Mouse (Mus musculus) midbrain, embryonic 14.5 days (tissue): Measurements from ENCODE around the gene Evi5. TPM values are rescaled to one million over a fixed set of nuclear protein-coding genes. Genes with fewer than 3 reads are reported as not detected.
"Not testable (repeated sequence)": the region's sequence is repeated elsewhere in the genome, so short reads cannot be mapped to it uniquely, and the experiment has no call there.

Source experiments
- ATAC-seq: fragments of 200-750 bp; cut with Nextera tagmentation; 2 replicates; pipeline ENCODE4 v1.8.0; 2017; ENCODE audit warnings: moderate number of reproducible peaks, moderate library complexity; ENCODE audit not compliant: low FRiP score, low TSS enrichment
- DNase-seq: peaks from one replicate; pipeline ENCODE4 v3.0.0-alpha.2; 2015
- H3K27ac ChIP-seq: fragments of 300-500 bp; sonication (generic); replicated peaks from 2 replicates; pipeline ENCODE4 v1.5.1; 2014; ENCODE audit warnings: mild to moderate bottlenecking, low read depth, low read length, moderate library complexity
- H3K27me3 ChIP-seq: fragments of 300-500 bp; sonication (generic); 2 replicates; pipeline ENCODE4 v1.6.1; 2014; ENCODE audit warnings: low read length, control low read depth, mixed read lengths; ENCODE audit not compliant: control insufficient read depth, insufficient read depth
- H3K36me3 ChIP-seq: fragments of 300-500 bp; sonication (generic); 2 replicates; pipeline ENCODE4 v1.6.1; 2014; ENCODE audit warnings: low read length, control low read depth; ENCODE audit not compliant: control insufficient read depth, insufficient read depth
- H3K4me1 ChIP-seq: fragments of 300-500 bp; sonication (generic); 2 replicates; pipeline ENCODE4 v1.6.1; 2014; ENCODE audit warnings: mild to moderate bottlenecking, antibody characterized with exemption, low read length, control low read depth; ENCODE audit not compliant: control insufficient read depth, insufficient read depth
- H3K4me2 ChIP-seq: fragments of 300-500 bp; sonication (generic); 2 replicates; pipeline ENCODE4 v1.6.1; 2014; ENCODE audit warnings: mild to moderate bottlenecking, low read length, moderate library complexity
- H3K4me3 ChIP-seq: fragments of 300-500 bp; sonication (generic); replicated peaks from 2 replicates; pipeline ENCODE4 v1.5.1; 2014; ENCODE audit warnings: low read depth, low read length
- H3K9ac ChIP-seq: fragments of 300-500 bp; sonication (generic); replicated peaks from 2 replicates; pipeline ENCODE4 v1.6.1; 2014; ENCODE audit warnings: mild to moderate bottlenecking, low read length, moderate library complexity
- H3K9me3 ChIP-seq: fragments of 300-500 bp; sonication (generic); 2 replicates; pipeline ENCODE4 v1.6.1; 2016; ENCODE audit warnings: low read length, control low read depth, mixed read lengths; ENCODE audit not compliant: control insufficient read depth
- whole genome bisulfite sequencing: fragments of 180-500 bp; shearing (Covaris S2); extraction: QIAGEN DNeasy Blood & Tissue Kit; methylation state at CpG from one replicate; pipeline ENCODE4 v1.1.7; 2014; 5-methylcytosine and 5-hydroxymethylcytosine counted together
- polyA plus RNA-seq: library from polyadenylated mRNA; unstranded; fragments of >200 nt; fragmentation: Nextera tagmentation; extraction: Ambion mirVana; gene quantifications from 2 replicates; pipeline ENCODE4 v1.2.1, GENCODE M21; 2014

Gene Evi5
- polyA plus RNA-seq, 1 experiment from 2014 or later, result 40.5 TPM

DNA sequence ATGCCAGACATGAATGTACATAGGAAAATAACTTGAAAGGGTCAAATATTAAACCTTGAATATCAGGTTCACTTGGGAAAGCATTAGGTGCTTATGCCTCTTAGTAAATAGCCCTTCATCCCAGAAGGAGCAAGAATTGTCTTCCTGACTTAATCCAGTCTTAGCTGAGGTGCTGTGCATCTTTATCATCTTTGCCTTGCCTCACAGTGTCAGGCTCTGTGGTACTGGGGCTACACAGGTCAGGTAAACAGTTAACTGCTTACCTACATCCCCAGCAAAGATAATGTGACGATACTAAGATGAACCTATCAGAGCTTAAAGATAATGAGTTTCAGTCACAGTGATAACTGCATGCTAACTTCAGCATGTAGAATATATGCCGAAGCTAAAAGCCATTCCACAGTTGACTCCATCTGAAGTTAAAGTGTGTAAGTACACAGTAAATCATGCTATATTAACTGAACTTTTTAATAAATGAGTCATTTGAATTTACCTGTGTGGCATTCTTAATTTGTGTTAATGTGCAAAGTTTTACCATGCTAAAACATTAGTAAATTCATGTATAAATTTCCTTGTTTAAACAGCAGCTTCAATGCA, 33.7 kb upstream of the Evi5 start:
- no peak overlapping the region for H3K27ac ChIP-seq
- H3K4me3 ChIP-seq, result no peak overlapping the region
- H3K9ac ChIP-seq, result no peak overlapping the region
- no peaks in the 10 kb centered on the region for H3K27me3 ChIP-seq
- no peaks in the 10 kb centered on the region for H3K9me3 ChIP-seq
- DNase-seq, result no peak
- 89% methylated on average over 2 of the region's 2 CpGs for WGBS
- no peak for ATAC-seq
- no peaks in the 10 kb centered on the region for H3K4me1 ChIP-seq
- no peak overlapping the region for H3K4me2 ChIP-seq
- H3K36me3 ChIP-seq, result peaks cover 62% of the 10 kb centered on the region

DNA sequence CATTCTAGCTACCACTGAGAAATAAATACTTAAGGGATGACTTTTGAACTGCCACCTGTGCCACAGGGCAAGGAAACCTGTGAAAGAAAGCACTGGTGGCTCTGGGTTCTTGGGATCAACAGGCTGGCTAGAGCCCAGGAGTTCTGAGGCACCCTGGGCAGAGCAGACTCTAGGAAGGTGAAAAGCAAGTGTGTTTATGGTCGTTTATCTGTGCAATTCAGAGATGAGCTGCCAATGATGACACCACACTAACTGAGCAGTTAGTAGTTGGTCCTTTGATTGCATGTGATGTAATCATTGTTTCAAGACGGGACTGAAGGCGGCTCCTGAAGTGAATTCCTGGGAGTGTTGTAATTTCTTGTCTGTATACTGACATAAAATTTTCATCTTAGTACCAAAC, 29.4 kb upstream of the Evi5 start:
- peaks cover 70% of the 10 kb centered on the region for H3K36me3 ChIP-seq
- WGBS, result 92% methylated on average over 3 of the region's 3 CpGs
- peaks cover 11% of the 10 kb centered on the region for H3K4me1 ChIP-seq
- DNase-seq, result no peak
- H3K9ac ChIP-seq, result no peak overlapping the region
- no peak for ATAC-seq
- H3K27ac ChIP-seq, result no peak overlapping the region
- no peaks in the 10 kb centered on the region for H3K9me3 ChIP-seq
- no peak overlapping the region for H3K4me3 ChIP-seq
- no peak overlapping the region for H3K4me2 ChIP-seq
- no peaks in the 10 kb centered on the region for H3K27me3 ChIP-seq

DNA sequence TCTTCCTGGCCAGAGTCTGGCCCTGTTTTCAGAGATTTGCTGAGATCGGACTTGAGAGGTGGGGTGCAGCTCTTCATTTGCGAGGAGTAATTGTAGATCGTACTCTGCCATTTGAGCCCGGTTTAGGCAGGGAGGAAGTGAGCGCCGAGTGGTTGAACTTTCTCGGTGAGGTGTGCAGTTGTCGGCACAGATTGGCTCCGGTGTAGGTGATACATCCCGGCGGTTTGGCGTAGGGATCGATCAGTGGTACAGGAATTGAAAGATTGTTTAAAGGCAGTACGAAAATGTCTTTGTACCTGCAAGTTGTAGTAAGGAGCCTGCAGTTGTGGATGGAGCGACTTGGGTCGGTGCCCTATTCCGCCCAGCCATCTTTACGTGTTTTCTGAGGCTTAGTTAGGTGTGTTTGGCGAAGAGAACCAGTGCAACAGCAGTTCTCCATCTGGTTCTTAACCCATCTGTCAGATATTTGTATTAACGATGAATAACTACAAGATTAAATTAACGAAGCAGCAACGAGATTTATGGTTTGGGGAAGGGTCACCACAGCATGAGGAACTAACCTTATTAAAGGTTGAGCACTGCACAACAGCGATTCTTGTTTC, 26.2 kb upstream of the Evi5 start:
- Histone ChIP-seq H3K27ac (peak overlapping the region; percentile 90), H3K9ac (peak overlapping the region; percentile 96), H3K27me3 (no peaks in the 10 kb centered on the region), H3K4me3 (peak overlapping the region; percentile 96), H3K4me1 (peaks cover 11% of the 10 kb centered on the region), H3K9me3 (no peaks in the 10 kb centered on the region), H3K36me3 (peaks cover 39% of the 10 kb centered on the region), H3K4me2 (peak overlapping the region; percentile 87)
- under 1% methylated on average over 23 of the region's 23 CpGs for WGBS
- peak; percentile 44 for ATAC-seq
- no peak for DNase-seq

DNA sequence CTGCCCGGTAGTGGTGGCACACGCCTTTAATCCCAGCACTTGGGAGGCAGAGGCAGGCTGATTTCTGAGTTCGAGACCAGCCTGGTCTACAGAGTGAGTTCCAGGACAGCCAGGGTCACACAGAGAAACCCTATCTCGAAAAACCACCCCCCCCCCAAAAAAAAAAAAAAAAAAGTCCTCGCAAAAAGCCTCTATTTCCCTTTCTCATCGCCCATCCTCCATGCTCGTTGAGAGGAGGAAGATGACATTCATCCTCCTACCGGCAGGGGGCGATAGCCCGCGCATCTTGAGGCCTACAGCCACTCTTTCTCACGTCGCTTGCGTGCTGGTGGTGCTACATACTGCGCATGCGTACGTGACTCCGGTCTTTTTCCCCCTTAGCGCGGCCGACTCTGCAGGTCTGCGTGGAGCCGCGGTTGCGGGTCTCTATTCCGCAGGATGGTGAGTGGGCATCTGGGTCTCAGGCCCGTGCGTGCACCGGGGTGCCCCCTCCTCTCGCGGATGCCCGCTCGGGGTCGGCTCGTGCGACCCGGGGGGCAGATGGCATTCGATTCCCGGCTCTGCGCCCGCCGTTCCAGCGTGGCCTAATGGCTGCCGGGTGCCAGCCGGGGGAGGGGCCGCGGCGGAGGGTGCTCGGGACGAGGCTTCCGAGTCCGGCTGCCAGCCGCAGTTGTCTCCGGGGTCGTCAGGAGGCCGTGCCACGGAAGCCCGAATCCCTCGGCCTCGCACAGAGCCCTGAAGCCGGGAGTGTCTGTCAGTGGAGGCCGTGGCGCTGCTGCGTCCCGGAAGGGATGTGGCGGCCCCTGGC, 25.5 kb upstream of the Evi5 start, which contains the start of gene Rpl5:
Rpl5 (plus strand) TSS at position 297 of the 808 bp plus-strand sequence.
- DNase-seq, result peak; percentile 98
- peak; percentile 97 for ATAC-seq
- H3K9ac ChIP-seq, result peak within 1 kb of the TSS; percentile 96
- peaks cover 32% of the 10 kb centered on the region for H3K36me3 ChIP-seq
- H3K4me2 ChIP-seq, result peak within 1 kb of the TSS; percentile 87
- H3K9me3 ChIP-seq, result no peaks in the 10 kb centered on the region
- 4% methylated on average over 66 of the region's 66 CpGs for WGBS
- no peaks in the 10 kb centered on the region for H3K27me3 ChIP-seq
- peaks cover 11% of the 10 kb centered on the region for H3K4me1 ChIP-seq
- peak within 1 kb of the TSS; percentile 96 for H3K4me3 ChIP-seq
- peak within 1 kb of the TSS; percentile 90 for H3K27ac ChIP-seq

DNA sequence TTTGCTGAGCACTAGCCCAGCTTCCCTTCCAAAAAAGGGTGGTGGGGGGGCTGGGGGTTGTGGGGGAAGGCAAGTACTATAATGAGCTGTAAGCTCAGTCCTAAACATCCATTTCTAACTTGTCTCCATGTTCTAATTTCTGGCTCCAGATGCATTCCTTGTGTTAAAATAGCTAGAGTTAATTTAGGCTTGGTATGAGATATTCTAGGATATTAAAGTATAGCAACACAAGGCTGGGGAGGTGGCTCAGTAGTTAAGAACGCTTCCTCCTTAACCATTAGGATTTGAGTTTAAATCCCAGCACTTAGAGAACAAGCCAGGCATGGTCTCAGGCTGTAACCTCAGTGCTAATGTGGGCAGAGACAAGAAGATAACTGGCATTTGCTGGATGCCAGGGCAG, 21.4 kb upstream of the Evi5 start:
- ATAC-seq (no peak), DNase-seq (no peak)
- Histone ChIP-seq H3K36me3 (no peaks in the 10 kb centered on the region), H3K4me1 (peaks cover under 1% of the 10 kb centered on the region; the same call in 1 of the 2 replicates), H3K4me3 (no peak overlapping the region), H3K9me3 (no peaks in the 10 kb centered on the region), H3K27ac (no peak overlapping the region), H3K9ac (no peak overlapping the region), H3K4me2 (no peak overlapping the region), H3K27me3 (no peaks in the 10 kb centered on the region)
- 63% methylated on average over 1 of the region's 1 CpGs for WGBS

DNA sequence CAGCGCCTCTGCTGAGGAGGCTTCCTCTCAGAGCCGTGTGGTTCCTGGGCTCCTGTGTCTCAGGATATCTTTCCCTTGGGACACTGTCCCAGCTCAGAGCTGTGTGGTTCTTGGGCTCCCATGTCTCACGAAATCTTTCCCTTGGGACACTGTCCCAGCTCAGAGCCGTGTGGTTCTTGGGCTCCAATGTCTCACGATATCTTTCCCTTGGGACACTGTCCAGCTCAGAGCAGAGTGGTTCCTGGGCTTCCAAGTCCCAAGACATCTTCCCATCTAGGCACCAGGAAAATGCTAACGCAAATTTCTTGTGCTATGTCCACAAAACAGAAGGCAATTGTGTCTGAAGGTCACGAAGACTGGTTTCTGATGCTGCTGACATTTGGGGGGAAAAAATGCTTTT, 19.8 kb upstream of the Evi5 start:
- 79% methylated on average over 7 of the region's 7 CpGs for WGBS
- no peak overlapping the region for H3K4me2 ChIP-seq
- H3K4me3 ChIP-seq, result no peak overlapping the region
- DNase-seq (no peak), ATAC-seq (no peak)
- no peaks in the 10 kb centered on the region for H3K36me3 ChIP-seq
- no peaks in the 10 kb centered on the region for H3K4me1 ChIP-seq
- H3K9me3 ChIP-seq, result no peaks in the 10 kb centered on the region
- no peak overlapping the region for H3K9ac ChIP-seq
- H3K27me3 ChIP-seq, result no peaks in the 10 kb centered on the region
- no peak overlapping the region for H3K27ac ChIP-seq

- not testable (repeated sequence) for H3K4me1 ChIP-seq, ATAC-seq, H3K27me3 ChIP-seq, H3K4me3 ChIP-seq, H3K9ac ChIP-seq, H3K27ac ChIP-seq, H3K36me3 ChIP-seq, H3K4me2 ChIP-seq, H3K9me3 ChIP-seq
- WGBS, result 100% methylated on average over 1 of the region's 1 CpGs
- peak; percentile 21 for DNase-seq
These were observed 16.6 kb upstream of the Evi5 start for GRCm38 (mm10) chr5:107891515-107891914.

DNA sequence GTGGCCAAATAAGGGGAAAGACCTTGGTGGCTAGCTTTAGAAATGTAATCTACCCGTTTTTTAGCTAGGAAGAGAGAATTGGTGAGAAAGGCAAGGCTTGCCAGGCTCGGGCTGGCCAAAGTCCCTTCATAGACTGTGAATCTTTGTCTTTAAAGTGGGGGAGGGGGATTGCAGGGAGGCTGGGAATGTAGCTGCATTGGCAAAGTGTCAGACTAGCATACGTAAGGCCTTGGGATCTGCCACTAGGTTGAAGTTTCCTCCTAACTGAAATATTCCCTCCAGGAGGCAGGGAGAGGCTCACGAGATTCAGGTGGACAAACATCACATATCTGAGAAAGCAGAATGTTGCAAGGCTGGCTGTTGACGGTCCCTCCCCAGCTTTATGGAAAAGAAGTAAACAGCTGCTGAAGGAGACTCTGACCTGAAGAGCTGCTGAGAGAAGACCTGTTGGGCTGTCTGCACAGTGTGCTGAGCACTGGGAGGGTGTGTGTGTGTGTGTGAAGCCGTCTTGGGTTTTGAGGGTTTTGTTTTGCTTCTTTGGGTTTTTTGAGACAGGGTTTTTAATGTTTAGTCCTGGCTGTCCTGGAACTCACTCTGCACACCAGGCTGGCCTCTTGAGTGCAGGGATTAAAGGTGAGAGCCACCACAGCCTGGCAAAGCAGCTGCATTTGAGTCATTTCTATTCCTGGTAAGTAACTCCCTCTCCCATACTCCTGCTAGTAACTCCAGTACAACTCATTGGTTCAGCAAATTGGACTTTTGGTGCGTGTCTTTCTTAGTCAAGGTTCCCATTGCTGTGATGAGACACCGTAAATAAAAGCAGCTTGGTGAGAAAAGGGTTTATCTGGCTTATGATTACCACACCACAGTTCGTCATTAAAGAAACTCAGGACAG, 15.3 kb upstream of the Evi5 start:
- Histone ChIP-seq H3K4me2 (no peak overlapping the region), H3K27ac (no peak overlapping the region), H3K9me3 (no peaks in the 10 kb centered on the region), H3K27me3 (no peaks in the 10 kb centered on the region), H3K9ac (no peak overlapping the region), H3K4me1 (no peaks in the 10 kb centered on the region), H3K36me3 (no peaks in the 10 kb centered on the region), H3K4me3 (no peak overlapping the region)
- DNase-seq (peak; percentile 31), ATAC-seq (no peak)
- WGBS, result 68% methylated on average over 9 of the region's 9 CpGs
